Mouse (Mus musculus) ES-E14 (cell line): ENCODE results near the gene Il21.

ENCODE experiments used
- CHD2 ChIP-seq: IDR thresholded peaks from 2 replicates; pipeline ENCODE4 v1.6.1; 2014; ENCODE audit warnings: mild to moderate bottlenecking, low read depth, low read length, inconsistent platforms
- HCFC1 ChIP-seq: IDR thresholded peaks from 2 replicates; pipeline ENCODE4 v1.6.1; 2012; ENCODE audit warnings: low read length, inconsistent platforms, borderline replicate concordance; ENCODE audit not compliant: insufficient read depth
- MAFK ChIP-seq: IDR thresholded peaks from 2 replicates; pipeline ENCODE4 v1.6.1; 2014; ENCODE audit warnings: mild to moderate bottlenecking, low read depth, low read length, inconsistent platforms; ENCODE audit not compliant: insufficient read depth
- ZNF384 ChIP-seq: IDR thresholded peaks from 2 replicates; pipeline ENCODE4 v1.6.1; 2012; ENCODE audit warnings: low read depth, low read length, inconsistent platforms

- TF ChIP-seq CHD2 (no peak), MAFK (no peak), ZNF384 (no peak), HCFC1 (no peak)
These were observed 40.5 kb downstream of the Il21 start for GRCm38 (mm10) chr3:37191953-37192352.
